Mouse (Mus musculus): ENCODE measurements around the gene Glud1. TPM values are rescaled to one million over a fixed set of nuclear protein-coding genes. Genes with fewer than 3 reads are reported as not detected.
A peak's percentile ranks its signal among the peaks of the same experiment; 100 is the strongest.

Gene Glud1
- total and polyA plus RNA-seq, 3 experiments = 57.1 to 125 (median 92.3) TPM

DNA sequence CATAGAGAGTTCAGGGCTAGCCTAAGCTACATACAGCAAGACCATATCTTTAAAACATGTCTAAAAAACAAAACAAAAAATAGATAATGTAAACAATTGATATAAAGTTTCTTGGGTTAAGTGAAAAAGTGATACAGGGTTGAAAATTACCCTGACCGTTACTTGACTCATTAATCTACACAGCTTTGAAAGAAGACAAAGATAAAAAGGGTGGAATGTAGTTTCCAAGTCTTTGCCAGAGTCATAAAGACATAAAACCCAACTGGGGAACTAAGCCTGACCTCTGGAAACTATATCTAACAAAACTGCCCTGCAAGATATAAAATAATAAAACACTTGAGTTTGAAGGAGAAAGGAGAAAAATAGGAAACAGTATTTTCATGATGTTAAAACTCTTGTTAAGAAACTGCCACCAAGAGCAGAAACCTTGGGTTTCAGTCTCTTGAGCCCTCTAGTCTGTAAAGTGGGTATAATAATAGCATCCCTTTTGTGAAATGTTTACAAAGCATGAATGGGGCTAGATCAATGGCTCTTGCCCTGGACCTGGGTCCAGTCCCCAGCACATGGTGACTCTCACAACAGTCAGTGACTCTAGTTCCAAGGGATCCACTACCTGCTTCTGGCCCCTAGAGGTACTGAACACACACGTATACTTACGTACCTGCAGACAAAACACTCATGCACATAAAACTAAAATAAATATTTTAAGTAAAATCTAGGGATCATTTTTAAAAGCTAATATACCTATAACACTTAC, 21.1 kb upstream of the Glud1 start:
- DNase-seq (ENCODE audit: low read depth, low spot score) = peak; percentile 41
- TF ChIP-seq ZKSCAN1 (IDR thresholded peaks at IDR 0.05; ENCODE audit: low read depth, low read length) (no peak), USF2 (IDR thresholded peaks at IDR 0.05; ENCODE audit: borderline replicate concordance in 1 of 2, insufficient read depth in 1 of 2, low read depth in 1 of 2, low read length in 2 of 2) (no peak), CHD2 (IDR thresholded peaks at IDR 0.05; ENCODE audit: low read length) (no peak), CTCF (IDR thresholded peaks at IDR 0.05 in 2 of 3, conservative IDR thresholded peaks at IDR 0.05 in 1 of 3; ENCODE audit: control insufficient read depth in 1 of 3, insufficient read depth in 1 of 3, low read depth in 2 of 3, low read length in 3 of 3, poor library complexity in 1 of 3, severe bottlenecking in 1 of 3) (no peak), MEF2A (IDR thresholded peaks at IDR 0.05; ENCODE audit: extremely low read depth, insufficient replicate concordance, low read depth, low read length, poor library complexity, severe bottlenecking) (no peak), TBP (IDR thresholded peaks at IDR 0.05; ENCODE audit: low read depth, low read length) (no peak), JUND (IDR thresholded peaks at IDR 0.05; ENCODE audit: low read depth, low read length) (no peak), ZNF384 (IDR thresholded peaks at IDR 0.05; ENCODE audit: low read depth, low read length) (no peak), GATA1 (IDR thresholded peaks at IDR 0.05; ENCODE audit: low read depth, low read length) (peak; percentile 54; the same call in 1 of the 2 replicates), ZC3H11A (IDR thresholded peaks at IDR 0.05; ENCODE audit: low read depth, low read length) (no peak), NELFE (IDR thresholded peaks at IDR 0.05; ENCODE audit: low read depth, low read length) (no peak), MAZ (IDR thresholded peaks at IDR 0.05; ENCODE audit: low read depth, low read length) (no peak), E2F4 (IDR thresholded peaks at IDR 0.05; ENCODE audit: borderline replicate concordance, low read depth, low read length) (no peak), ETS1 (IDR thresholded peaks at IDR 0.05; ENCODE audit: low read depth, low read length) (peak; percentile 47; the same call in 1 of the 2 replicates), POLR2AphosphoS2 (IDR thresholded peaks at IDR 0.05; ENCODE audit: low read length) (no peak), MXI1 (IDR thresholded peaks at IDR 0.05; ENCODE audit: low read depth, low read length) (no peak), HCFC1 (IDR thresholded peaks at IDR 0.05; ENCODE audit: low read depth, low read length) (no peak), MYB (IDR thresholded peaks at IDR 0.05; ENCODE audit: low read depth, low read length) (peak; percentile 75; the same call in 1 of the 2 replicates), TAL1 (IDR thresholded peaks at IDR 0.05; ENCODE audit: low read length) (no peak), UBTF (IDR thresholded peaks at IDR 0.05; ENCODE audit: borderline replicate concordance, insufficient read depth, low read depth, low read length) (no peak), ZMIZ1 (IDR thresholded peaks at IDR 0.05; ENCODE audit: low read depth, low read length) (no peak), MAFK (IDR thresholded peaks at IDR 0.05; ENCODE audit: borderline replicate concordance, low read depth, low read length) (no peak), MAX (IDR thresholded peaks at IDR 0.05; ENCODE audit: low read length) (no peak), SIN3A (IDR thresholded peaks at IDR 0.05; ENCODE audit: low read length) (peak; percentile 50), TCF12 (IDR thresholded peaks at IDR 0.05; ENCODE audit: low read depth, low read length) (peak; percentile 36; the same call in 1 of the 2 replicates), BHLHE40 (IDR thresholded peaks at IDR 0.05; ENCODE audit: borderline replicate concordance, low read depth, low read length) (no peak), POLR2AphosphoS5 (IDR thresholded peaks at IDR 0.05; ENCODE audit: borderline replicate concordance, low read depth, low read length) (no peak), RAD21 (IDR thresholded peaks at IDR 0.05; ENCODE audit: low read depth, low read length) (no peak), EP300 (IDR thresholded peaks at IDR 0.05; ENCODE audit: low read depth in 1 of 2, low read length in 2 of 2) (peak; percentile 73 to 81), RCOR1 (IDR thresholded peaks at IDR 0.05; ENCODE audit: low read depth, low read length) (no peak), POLR2A (IDR thresholded peaks at IDR 0.05; ENCODE audit: control insufficient read depth in 1 of 2, insufficient read depth in 1 of 2, low read depth in 1 of 2, low read length in 2 of 2, poor library complexity in 1 of 2) (no peak)
- peak overlapping the region in 1 of 2 experiments; percentile 39; a peak in 2 of 4 replicates for H3K4me3 ChIP-seq (ENCODE audit: control insufficient read depth in 1 of 2, insufficient read depth in 1 of 2, low read depth in 2 of 2, low read length in 2 of 2)
- H3K4me1 ChIP-seq (ENCODE audit: control insufficient read depth in 1 of 2, insufficient read depth in 2 of 2, low read length in 2 of 2) = peaks cover 11 to 32% of the 10 kb centered on the region in 2 experiments
- no peaks in the 10 kb centered on the region; the same call in 1 of the 2 replicates for H3K79me2 ChIP-seq (ENCODE audit: control insufficient read depth, insufficient read depth, low read length, poor library complexity)
- no peaks in the 10 kb centered on the region for H3K9me3 ChIP-seq (replicated peaks; ENCODE audit: insufficient read depth, low read length)
- peaks cover 0 to 25% of the 10 kb centered on the region in 2 experiments; a peak in 2 of 4 replicates for H3K36me3 ChIP-seq (ENCODE audit: control insufficient read depth in 1 of 2, insufficient read depth in 2 of 2, low read length in 2 of 2)
- H3K27me3 ChIP-seq (ENCODE audit: control insufficient read depth in 1 of 2, insufficient read depth in 2 of 2, low read length in 2 of 2) = no peaks in the 10 kb centered on the region
- H3K27ac ChIP-seq (ENCODE audit: control insufficient read depth, low read depth, low read length) = peak overlapping the region; percentile 69
- peak overlapping the region; percentile 27; the same call in 1 of the 2 replicates for H3K9ac ChIP-seq (ENCODE audit: control insufficient read depth, low read depth, low read length, poor library complexity, severe bottlenecking)
